Mouse (Mus musculus) right cerebral cortex, adult 2 months (tissue): ENCODE measurements around the gene Areg.

ENCODE experiments used
- DNase-seq, 2 experiments: peaks; one replicate each; pipeline ENCODE4 v3.0.0; 2021 to 2022; ENCODE audit warnings: low spot score in 2 of 2

The Areg gene

DNA sequence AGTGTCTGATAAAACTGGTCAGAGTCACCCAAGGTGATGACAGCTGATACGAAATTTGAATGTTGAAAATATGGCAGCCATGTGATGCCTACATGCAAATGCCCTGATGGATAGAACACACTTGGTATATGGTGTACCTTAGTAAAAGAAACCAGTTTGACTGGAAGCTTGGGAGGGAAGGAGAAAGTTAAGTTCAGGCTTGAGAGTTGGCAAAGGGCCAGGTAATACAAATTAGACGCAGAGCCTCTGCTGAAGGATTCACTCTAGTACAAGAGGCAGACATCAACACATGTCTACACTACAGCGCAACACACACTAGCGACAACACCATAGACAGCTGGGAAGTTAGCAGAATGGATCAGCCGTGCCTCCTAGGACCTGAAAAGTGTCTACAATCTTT lies 27.2 kb downstream of the Areg start:
- no peak for DNase-seq

DNA sequence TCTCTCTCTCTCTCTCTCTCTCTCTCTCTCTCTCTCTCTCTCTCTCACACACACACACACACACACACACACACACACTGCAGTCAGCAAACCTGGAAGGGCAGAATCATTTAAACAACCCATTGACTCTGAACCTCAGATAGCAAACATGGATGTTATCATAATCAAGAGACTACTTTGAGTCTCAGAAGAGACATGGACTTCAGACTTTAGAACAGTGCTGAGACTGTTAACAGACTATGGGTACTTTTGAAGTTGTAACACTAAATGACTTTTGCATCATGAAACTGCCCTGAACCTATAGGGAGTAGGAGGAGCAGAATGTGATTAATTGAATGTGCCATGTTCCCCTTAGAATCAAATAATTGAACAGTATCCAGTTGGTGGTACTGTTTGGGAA lies 37.0 kb downstream of the Areg start:
- DNase-seq = no peak

DNA sequence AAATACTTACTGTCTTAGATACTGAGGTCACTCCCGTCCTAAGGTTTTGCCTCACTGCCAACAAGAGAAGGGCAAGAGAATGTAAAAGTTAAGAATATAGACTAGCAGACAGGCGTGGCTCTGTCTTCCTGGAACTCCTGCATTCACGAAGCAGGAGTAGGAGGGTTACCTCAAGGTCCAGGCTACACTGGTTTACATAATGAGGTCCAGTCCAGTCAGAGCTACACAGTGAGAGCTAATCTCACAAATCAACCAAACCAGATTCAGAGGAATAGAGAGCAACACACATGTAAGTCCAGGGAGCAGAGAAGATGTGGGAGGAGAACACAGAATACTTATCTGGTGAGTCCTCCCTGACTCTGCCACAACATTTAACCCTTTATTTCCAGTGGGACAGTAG lies 55.2 kb downstream of the Areg start:
- no peak for DNase-seq
